Mouse (Mus musculus): ENCODE data around the gene Unc13a.

Unc13a gene

DNA sequence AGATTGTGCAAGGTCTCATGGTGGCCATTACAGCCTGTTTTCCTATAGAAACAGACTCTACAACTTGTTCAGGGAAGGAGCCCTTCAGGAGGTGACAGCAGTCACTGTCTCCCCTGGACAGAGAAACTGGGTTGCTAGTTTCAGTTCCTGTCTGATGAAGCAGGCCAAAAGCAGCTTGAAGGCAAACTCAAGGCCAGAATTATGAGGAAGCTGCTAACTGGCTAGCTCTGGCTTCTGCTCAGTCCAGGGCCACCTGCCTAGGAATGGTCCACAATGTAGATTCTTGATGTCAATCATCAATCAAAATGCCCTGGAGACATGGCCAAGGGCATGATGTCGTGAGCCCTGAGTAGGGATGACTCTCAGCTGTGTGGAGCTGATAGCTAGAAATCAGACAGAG, 46.5 kb downstream of the Unc13a start:
- DNase-seq (ENCODE audit: low spot score) = no peak

- DNase-seq (ENCODE audit: low spot score) = no peak
Observed at GRCm38 (mm10) chr8:71619786-71620185, 51.8 kb downstream of the Unc13a start.

GRCm38 (mm10) chr8:71613418-71613817, 58.1 kb downstream of the Unc13a start:
- DNase-seq (ENCODE audit: low spot score) = no peak

DNA sequence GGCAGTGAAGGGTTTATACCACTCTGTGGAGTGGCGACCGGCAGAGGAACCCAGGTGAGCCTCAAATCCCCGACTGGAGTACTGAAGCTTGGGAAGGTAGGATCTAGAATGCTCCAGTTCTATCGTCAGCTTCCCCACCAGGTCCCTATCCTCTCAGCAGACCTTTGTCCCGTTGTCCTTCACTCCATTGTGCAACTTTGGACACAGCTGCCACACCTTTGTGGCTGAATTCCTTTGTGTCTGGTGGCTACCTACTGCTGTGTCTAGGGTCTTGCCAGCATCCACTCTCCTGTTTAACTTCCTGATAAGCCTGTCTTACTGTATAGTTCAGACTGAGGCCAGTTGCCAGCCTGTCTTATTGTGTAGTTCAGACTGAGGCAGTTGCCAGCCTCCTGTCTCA, 59.4 kb downstream of the Unc13a start:
- DNase-seq (ENCODE audit: low spot score) = no peak

DNA sequence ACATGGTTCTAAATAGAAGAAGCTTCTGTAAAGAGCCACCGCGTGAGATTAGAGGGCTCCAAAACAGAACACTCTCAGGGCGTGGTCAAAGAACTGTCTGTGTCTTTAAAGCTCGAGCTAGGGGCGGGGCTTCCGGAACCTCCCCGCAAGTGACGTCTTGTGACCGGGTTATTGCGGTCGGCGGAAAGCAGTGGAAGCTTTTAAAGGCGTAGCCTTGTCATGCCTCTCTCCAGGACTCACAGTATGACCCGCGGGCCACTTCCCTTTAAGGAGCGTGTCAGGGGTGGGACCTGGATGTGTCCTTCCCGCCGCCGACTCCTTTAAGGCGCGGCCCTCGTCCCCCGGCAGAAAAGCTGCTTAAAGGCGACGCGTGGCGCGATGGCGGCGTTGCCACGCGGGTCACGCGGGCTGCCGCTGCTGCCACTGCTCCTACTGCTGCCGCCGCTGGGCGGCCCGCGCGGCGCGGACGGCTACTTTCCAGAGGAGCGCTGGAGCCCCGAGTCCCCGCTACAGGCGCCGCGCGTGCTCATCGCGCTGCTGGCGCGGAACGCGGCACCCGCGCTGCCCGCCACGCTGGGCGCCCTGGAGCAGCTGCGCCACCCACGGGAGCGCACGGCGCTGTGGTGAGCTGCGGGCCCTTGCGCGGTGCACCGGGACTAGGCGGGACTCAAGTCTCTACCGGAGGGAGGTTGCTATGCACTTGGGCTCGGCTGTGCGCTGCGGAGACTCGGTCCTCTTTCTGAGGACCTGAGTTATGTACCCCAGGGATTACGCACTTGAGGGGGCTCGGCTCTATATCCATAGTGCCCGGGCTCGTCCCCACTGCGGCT, 60.5 kb downstream of the Unc13a start, which contains the start of gene Colgalt1:
Gene Colgalt1, plus strand, starts transcription at position 177 of the 830 bp plus-strand sequence.
- DNase-seq (ENCODE audit: low spot score) = peak; percentile 98

- no peak for DNase-seq (ENCODE audit: low spot score)
Observed at GRCm38 (mm10) chr8:71604021-71604420, 67.5 kb downstream of the Unc13a start.

DNA sequence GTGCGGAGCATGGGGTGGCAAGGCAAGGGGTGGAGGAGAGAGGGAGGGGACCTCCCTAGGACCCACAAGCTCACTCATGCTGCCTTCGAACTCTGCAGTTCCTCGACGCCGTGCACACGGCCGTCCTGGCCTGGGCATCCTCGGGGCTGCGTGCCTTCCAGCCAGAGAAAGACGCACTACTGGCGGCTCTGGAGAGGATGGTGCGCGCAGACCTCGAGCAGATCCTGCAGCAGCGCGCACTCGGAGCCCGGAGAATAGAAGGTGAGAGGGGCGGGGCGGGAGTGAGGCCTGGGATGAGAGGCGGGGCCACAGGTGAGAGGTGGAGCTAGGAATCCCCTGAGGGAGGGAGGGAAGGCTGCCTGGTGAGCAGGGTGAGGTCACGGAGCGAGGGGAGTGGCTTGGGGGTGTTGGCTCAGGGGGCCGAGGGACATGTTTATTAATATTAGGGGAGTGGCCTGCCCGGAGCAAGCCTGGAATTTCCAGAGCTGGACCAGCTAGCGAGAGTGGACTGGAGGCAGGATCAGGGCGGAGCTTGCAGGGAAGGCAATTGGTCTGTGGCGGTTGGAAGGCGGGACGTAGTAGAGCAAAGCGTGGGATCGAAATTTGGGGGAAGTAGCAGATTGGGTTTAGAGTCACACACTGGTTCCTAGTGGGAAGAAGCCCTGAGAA, 68.8 kb downstream of the Unc13a start:
- peak; percentile 63 for DNase-seq (ENCODE audit: low spot score)

- DNase-seq (ENCODE audit: low spot score) = peak; percentile 24
Observed at GRCm38 (mm10) chr8:71601939-71602665, 69.5 kb downstream of the Unc13a start.

DNA sequence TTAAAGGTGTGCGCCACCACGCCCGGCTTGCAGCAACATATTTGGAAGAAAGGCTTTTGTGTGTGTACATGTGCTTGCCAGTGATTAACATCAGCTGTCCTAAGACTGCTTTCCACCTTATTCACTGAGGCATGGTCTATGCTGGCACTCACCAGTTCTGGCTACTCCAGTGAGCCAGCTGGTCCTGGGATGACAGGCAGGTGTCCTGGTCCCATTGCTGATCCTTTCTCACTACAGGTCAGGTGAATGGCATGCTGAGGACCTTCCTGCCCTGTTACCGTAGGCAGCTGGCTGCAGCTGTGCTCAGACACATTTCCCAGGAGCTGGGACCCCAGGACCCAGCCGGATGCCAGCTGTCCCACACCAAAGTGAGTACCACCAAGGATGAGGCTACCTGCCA, 72.7 kb downstream of the Unc13a start:
- DNase-seq (ENCODE audit: low spot score) = no peak

- DNase-seq (ENCODE audit: low spot score) = no peak
Observed at GRCm38 (mm10) chr8:71598375-71598774, 73.2 kb downstream of the Unc13a start.

DNA sequence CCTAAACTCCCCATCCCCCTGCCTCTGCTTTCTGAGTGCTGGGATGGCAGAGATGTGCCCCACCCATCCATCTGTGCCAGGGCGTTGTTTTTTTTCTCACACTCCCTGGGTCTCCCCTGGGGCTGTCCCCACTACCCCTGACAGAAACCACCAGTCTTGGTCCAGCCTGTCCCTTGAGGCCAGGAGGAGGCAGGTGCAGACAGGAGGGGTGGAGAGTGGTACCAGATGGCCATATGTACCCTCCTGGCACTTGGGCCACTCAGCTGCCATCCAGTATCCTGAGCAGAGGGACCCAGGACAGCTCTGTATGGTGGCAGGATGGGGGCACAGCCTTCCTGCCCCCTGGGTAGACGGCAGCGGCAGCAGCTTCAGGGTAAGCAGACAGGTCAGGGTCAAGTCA, 74.1 kb downstream of the Unc13a start, which contains the start of gene Fam129c:
Gene Fam129c, plus strand, starts transcription at position 198 of the 400 bp plus-strand sequence.
- DNase-seq (ENCODE audit: low spot score) = no peak

DNA sequence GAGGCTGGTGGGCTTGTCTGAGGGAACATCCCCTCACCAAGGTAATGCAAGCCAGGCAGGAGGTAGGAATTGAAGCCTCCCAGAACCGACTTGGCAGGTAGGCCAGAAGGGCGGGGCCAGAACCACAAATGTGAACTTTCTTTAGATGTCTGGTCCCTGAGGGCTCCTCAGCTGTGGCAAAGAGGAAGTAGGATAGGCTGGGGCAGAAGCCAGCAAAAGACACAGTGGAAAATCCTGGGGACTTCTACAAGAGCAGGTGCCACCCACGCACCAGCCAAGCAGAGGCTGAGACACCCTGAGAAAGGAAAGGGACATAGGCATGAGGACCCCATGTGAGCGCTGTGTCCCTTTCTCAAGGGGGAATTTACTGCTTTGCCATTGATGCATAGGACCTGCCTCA, 74.8 kb downstream of the Unc13a start:
- no peak for DNase-seq (ENCODE audit: low spot score)

DNA sequence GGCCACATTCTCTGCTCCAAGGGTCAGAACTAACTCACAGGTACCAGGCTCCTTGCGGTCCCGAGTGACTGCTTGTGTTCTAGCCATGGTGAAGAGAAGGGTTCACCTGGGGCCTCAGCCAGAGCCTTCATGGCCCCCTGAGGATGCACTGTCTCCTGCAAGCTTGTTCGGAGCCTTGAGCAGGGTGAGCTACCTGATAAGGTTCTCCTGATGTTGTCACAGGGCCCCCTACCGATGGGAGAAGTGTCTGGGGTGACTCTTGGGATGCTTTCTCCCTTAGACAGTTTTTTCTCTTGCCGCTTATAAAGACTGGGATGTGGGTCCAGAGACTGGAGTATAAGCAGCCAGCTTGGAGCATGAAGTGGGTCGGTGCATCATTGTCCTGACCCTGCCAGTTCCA, 75.2 kb downstream of the Unc13a start:
- no peak for DNase-seq (ENCODE audit: low spot score)

GRCm38 (mm10) chr8:71595862-71596261, 75.7 kb downstream of the Unc13a start:
- DNase-seq (ENCODE audit: low spot score) = peak; percentile 89

GRCm38 (mm10) chr8:71594324-71594722, 77.2 kb downstream of the Unc13a start:
- no peak for DNase-seq (ENCODE audit: low spot score)

DNA sequence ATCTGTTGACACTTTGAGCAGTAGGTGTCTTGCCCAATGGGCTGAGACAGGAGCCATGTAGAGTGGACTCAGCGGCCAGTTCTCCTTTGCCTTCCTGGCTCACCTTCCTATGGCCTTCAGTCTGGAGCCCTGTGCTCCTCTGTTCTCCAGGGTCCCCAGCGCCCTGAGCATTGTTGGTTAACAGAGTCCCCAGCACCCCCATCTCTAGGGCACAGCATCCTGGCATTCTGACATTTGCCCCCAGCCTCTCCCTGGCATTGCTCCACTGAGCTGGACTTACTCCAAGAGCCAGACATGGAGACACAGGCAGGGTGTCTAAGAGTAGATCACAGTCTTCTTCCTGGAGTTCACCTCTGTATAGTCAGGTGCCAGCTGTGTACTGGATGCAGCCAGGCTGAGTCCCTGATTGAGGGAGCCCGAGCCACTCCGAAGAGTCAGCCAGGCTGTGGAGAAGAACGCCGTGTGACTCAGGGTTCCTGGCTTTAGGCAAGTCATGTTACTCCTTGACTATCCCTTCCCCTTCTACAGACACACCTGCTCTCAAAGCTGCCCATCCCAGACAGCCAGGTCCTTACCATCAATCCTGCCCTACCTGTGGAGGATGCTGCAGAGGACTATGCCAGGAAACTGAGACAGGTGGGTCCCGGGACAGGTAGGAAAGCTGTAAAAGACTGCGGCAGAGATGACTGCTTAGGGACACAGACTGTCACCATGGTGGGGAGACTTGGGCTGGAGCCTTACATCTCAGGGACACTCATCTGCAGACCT, 77.8 kb downstream of the Unc13a start:
- no peak for DNase-seq (ENCODE audit: low spot score)

GRCm38 (mm10) chr8:71592374-71593170, 79.0 kb downstream of the Unc13a start:
- DNase-seq (ENCODE audit: low spot score) = no peak

- peak; percentile 97 for DNase-seq (ENCODE audit: low spot score)
Observed at GRCm38 (mm10) chr8:71591471-71592373, 79.8 kb downstream of the Unc13a start, which contains the start of gene Pgls. Gene Pgls (plus strand): TSS chr8:71592176.

DNA sequence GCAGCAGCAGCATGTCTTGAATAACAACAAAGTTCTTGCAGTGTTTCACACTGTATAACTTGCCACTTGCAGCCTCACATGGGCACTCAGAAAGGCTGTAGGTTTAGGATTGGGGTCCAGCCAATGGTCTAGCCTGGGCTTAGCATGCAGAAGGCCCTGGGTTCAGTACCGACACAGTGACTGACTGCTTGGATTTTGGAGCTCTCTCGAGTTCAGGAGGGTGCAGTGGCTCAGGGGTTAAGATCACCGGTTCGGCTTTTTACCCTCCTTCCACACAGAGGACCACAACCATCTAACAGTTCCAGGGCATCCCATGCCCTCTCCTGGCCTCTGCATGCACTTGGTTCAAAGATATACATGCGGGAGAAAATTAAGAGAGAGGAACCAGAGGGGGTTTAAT, 80.5 kb downstream of the Unc13a start:
- DNase-seq (ENCODE audit: low spot score) = no peak

DNA sequence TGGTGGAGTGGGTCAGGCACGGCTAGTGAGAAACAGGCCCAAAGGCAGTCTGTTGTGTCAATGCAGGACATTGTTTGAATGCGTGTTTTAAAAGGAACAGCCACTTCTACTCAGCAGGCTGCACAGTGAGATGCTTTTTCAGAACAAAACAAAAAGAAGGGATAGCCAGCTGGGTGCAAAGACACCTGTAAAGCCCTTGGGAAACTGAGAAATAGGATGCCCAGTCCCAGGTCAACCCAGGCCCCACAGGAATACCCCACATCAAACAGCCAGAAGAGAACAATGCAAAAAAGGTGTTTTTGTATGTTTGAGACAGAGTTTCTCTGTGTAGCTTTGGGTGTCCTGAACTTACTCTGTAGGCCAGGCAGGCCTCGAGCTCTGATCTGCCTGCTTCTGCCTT, 82.8 kb downstream of the Unc13a start:
- no peak for DNase-seq (ENCODE audit: low spot score)
